Mouse (Mus musculus) hindlimb bud, embryonic 11.5 days (tissue): ENCODE data around the gene Adgrf5.
A peak's percentile ranks its signal among the peaks of the same experiment; 100 is the strongest.
"Not testable (repeated sequence)": the region's sequence is repeated elsewhere in the genome, so short reads cannot be mapped to it uniquely, and the experiment has no call there.

ENCODE experiments used
- DNase-seq: peaks from one replicate; pipeline ENCODE4 v3.0.0-alpha.2; 2012; ENCODE audit warnings: low read depth, low spot score; ENCODE audit errors: extremely low spot score

Gene Adgrf5

DNA sequence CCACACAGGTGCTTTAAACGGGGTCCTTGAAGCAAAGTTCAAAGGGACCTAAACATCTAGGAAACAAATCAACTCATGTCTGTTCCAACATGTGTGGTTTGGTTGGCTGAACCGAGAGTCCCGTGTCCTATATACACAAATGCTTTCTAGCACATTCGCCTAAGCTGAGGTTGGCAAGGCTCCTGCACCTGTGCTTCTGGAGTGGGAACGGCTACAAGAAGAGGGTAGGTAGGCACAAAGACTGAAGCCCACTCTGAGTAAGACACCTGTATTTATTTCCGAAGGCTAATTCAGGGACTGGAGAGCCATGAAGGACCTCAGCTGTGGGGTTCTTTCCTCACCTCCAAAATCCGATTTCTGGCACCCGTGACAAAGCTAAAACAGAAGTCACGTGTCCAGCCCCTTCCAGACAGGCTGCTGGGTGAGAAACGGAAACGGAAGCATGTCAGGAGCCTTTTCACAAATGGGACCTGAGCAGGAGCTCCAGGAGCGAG, 99.5 kb downstream of the Adgrf5 start:
- DNase-seq: no peak

DNA sequence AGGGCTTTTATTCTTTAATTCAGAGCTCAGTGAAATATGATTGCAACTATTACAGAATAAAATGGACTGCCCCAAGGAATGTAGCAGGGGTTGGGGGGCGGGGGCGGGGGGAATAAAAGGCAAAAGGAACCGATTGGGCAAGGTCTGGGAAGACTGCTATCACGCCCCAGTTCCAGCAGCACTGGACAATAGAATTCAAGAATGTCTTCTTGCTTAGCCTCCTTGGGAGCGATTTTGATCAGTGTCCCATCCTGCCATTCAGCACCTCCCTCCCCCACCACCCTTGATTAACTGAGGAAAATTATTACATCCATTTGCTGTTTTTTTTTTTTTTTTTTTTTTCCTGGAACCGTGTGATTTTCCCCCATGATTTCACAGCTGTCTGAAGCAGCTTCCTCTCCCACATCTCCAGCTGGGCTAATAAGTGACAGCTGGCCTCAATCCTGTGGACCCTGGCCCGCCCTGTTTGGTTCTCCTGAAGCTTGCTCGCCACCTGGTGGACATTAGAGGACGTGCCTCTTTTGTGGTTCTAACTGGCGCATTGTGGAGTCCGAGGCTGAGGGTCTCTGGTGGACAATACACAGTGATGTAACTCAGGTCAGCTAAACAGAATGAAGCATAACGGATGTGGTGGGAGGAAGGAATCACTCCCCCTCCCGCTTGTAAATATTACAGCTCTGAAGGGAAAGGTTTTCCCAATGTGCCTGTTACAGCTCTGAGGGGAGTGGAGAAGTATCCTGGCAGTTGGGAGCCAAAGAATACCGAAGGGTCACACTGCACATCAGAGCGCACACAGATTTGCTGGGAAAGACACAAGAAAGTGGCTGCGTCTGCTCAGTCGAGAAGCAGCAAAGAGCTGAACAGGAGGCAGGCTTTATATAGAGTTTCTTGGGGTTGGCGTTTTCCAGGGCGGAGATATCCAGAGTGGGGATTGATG, 100.3 kb downstream of the Adgrf5 start:
- DNase-seq: peak; percentile 67

DNA sequence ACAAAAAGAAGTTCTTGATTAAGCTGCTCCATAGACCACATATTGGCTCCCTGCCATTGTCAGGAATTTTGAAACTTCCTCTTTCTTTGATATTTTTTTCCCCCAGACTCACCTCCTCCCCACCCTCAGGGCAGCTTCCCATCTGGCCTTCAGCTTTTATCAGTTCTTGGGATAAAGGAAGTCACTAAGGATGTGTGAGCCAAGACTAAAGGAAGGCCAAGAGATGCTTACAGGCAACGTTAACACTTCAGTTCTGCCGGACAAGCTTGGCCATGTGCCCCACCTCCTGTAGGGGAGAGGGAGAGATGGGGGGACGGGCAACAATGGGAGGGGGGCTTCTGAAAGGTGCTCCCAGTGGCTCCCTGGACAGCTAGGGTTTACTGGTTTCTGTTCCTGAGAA, 109.8 kb downstream of the Adgrf5 start:
- DNase-seq: no peak

DNA sequence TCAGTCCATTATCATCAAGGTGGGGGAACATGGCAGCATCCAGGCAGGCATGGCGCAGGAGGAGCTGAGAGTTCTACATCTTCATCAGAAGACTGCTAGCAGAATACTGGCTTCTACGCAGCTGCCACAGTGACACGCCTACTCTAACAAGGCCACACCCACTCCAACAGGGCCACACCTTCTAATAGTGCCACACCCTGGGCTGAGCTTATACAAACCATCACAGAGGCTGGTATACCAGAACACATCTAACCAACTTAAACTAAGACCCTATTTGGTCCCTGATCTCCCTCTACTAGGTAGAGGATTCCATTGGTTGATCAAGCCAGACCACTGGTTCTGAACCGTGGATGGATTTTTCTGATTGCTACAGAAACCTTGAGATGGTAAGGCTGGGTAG, 112.3 kb downstream of the Adgrf5 start:
- no peak for DNase-seq

DNA sequence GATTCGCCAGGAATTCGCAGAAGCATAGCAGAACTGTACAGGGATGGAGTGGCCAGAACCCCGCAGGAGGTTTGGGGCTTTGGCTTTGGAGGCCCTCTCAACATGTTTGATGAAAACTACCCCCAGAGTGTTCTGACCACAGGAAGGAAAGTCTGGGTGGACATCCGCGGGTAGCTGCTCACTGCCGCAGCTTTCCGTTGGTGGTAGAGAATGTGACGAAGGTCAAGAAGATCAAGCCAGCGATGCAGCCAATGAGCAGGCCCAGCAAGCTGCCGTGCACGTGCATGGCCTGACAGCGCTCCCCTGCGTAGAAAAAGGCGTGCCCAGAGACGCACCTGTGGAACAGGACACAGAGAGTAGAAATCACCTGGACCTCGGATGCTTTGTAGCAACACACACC, 114.5 kb downstream of the Adgrf5 start:
- DNase-seq: no peak

DNA sequence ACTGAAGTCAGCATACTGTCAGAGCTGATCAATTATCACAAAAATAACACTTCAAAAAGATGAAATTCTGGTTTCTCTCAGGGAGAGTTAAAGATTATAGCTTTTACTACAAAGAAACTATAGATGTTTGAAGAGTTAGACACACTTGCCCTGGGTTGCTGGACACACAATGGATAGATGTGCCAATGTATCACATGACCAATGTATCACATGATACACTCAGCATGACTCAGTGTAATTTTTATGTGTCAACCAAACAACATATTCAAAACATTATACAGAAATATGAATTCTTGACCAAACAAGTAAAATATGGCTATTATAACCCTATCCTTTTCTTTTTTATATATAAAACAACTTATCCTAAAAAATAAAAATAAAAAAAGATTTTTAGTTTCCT, 117.4 kb downstream of the Adgrf5 start:
- no peak for DNase-seq

DNA sequence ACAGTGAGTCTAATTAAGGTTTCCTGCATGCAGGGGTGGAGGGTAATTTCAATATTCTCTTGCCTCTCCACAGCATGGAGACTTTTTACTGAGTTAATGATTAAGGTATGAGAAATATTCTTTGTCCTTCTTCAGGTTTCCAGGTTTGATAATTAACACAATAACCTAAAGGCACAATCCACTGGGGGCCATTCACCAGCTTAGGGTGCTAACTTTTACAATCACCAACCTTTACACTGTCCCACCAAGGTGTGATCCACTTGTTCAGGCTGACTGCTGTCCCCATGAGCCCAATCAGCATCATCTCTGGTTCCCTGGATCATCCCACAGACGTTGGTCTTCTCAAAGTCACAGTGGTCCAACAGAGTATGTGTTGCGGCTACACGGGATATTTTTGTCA, 125.7 kb downstream of the Adgrf5 start:
- DNase-seq: no peak

DNA sequence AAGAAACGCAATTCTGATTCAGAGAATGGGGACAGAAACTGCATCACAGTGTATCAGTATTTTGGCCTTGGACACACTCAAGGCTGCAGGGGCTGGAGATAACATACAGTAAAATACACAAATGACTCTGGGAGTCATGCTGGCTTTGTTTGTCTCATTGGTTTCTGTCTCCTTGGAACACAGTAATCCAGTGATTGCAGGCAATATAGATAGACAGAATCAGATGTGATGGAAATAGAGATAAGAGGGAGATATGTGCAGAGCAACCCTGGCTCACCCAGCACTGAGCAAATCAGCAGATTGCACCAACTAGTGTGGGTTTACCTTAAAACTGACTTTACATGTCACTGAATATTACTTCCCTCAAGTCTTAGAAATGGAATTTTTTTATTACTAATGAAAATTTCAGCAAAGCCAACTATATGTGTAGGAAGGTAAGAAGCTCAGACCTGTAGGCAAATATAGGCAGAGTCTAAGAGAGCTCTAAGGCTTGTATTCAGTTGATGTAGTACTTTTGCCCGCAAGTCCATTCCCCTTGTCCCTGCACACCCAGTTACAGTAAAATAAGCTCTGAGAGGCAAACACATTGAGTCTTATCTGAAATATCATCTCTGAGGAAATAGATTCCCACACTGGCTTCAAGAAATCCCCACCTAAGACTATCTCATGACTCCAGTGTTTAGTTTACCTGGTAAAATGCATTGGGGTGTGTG, 128.3 kb downstream of the Adgrf5 start:
- DNase-seq: no peak

DNA sequence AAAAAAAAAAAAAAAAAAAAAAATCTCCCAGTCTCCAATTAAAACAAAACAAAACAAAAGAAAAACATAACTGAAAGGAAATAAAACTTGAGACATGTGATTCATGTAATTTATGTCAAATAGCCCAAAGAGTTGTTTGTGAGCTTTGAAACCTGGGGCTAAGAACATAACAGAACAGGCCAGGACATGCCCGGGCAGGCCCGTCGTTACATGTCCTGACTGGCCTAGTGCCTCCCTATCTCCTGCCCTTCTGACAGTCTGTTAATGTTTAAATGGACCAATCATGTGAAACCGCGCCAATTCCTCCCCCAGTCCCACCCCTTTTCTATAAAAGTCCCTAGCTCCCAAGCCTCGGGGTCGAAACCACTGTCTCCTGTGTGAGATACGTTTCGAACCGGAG, 130.1 kb downstream of the Adgrf5 start:
- DNase-seq: not testable (repeated sequence)

DNA sequence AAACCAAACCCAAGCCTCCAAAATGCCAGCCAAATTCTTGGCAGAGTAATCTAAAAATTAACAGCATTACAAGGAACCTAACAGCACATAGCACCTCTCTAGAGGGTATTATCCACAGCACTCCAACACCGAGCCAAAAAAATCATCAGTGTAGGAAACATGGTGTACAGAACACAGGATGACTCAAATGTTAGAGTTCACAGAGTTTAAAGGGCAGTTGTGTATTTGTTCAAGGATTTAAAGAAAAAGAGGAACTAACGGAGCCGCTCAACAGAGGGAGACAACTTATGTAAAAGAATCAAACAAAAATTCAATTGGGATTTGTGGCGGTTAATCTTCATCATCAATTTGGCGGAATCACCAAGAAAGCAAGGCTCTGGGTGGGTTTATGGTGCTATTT, 135.3 kb downstream of the Adgrf5 start:
- DNase-seq: no peak

DNA sequence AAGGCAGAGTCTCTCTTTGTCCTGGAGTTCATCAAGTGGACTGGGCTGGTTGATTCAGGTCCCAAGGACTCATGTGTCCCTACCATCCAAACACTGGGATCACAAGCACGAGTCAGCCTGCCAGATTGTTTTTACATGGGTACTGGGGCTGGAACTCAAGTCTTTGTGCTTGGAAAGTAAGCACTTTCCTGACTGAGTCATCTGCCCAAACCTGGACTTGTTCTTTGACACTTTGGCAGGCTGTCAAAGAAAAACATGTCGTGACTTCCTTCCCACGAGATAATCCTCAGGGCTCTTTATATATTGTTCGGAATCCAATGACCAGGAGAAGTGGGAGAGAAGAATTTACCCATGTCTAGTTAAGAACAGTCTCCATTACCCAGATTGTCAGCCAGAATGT, 137.3 kb downstream of the Adgrf5 start:
- DNase-seq: no peak

DNA sequence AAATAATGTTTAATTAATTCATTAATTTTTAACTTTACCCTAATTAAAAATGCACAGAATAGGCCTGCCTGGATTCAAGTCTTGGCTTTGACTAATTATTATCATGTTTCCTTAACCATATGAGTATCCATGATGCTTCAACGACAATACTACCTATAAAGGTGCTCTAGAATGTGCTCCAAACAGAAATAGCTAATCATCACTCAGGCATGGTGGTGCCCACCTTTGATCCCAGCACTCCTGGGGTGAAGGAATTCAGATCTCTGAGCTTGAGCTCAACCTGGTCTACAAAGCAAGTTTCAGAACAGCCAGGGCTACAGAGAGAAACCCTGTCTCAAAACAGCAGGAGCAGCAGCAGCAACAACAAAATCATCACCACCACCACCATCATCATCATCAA, 140.3 kb downstream of the Adgrf5 start:
- DNase-seq: no peak

DNA sequence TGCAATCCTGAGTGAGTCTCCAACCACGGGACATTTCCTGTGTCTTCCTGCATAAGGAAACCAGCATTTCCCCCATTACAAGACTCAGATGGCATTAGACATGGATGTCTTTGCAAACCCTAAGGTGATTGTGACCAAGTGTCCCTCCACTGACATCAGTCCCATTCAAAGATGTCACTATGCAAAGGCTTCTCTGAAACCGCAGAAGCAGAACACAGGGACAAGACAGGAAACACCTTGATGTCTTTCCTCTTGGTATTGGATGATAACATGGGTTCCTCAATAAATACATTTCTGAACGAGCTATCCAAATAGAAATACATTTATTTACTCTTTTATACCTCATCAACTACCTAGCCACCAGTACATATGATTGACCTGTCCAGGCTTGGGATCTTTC, 141.0 kb downstream of the Adgrf5 start:
- no peak for DNase-seq

DNA sequence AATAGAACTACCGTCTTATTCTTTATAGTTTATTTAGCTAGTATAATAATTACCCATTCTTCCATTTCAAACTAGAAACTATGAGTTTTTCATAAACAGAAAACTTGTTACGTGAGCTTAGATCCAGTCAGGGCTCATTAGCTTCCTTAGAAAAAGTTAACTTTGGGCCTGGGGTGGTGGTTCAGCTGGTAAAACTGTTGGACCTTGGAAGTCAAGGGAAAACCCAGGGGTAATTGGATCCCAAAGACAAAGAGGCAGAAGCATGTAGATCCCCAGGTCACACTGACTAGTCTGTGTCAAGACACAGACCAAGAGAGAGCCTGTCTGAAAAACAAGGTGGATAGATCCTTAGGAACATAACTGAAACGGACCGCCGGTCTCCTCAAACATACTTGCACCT, 141.4 kb downstream of the Adgrf5 start:
- no peak for DNase-seq

DNA sequence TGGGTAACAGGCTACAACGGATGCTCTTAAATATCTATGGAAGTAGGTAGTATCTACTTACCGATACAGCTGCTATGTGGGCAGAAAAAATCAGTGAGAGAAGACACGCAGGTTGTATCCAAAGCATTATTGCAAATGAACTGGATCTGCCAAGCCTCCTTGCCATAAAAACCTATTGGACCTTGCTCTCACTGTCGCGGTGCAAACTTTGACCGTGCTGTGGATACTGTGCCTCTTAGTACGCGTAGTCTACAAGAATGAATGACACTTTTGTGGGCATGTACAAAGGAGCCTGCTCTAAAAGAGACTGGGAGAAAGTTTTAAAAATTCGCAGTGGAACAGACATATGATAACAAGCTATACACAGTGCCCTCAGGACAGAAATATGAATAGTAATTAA, 142.3 kb downstream of the Adgrf5 start, which contains the start of gene Mep1a:
Gene Mep1a (minus strand): TSS at position 221 of the 400 bp plus-strand sequence.
- no peak for DNase-seq

DNA sequence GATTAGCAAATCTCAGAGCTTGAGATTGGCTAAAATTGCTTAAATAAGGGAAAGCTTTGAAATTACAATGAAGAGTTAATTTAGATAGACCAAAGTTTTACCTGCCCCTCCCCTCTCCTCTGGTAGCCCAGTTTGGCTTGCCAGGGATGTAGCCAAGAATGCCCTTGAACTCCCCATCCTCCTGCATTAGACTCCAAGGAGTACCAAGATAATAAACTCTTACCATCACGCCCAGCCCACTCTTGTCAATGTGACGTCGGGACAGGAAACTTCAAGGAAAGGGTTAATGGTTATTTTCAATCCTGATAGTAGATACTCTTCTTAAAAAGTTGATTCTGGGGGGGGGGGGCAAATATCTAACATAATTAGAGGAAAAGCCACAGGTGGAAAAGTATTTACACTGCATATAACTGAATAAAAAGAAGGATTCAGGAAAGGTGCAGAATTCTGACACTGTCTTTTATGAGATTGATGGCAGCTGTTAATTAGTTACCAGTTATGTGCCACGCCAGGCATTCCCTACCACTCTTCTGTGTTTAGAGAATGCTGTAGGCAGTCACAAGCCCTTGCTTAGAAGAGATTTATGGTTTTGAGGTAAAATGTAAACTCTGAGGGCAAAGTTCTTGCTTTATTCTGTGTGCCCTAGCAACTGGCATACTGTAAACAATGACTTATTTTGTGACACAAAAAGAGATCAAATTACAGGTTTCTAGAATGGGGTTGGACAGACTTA, 143.8 kb downstream of the Adgrf5 start:
- no peak for DNase-seq

DNA sequence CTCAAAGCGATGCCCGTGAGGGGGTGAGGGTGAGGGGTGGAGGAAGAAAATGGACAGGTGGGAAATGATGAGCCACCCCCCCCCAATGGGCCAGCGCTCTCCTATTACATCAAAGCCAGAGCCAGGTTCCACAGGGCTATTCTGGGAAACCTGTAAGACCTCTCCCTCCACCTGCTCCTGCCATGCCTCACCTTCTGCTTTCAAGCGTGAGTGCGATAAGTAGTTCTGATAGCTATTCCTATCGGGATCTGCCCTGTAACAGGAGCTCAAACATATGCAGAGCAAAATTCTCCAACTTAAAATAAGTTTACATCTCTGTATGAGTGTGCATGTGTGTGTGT, 144.3 kb downstream of the Adgrf5 start:
- DNase-seq: no peak
